8 mouse cellular contexts compared by ENCODE assay signal in the genomic region with DNA sequence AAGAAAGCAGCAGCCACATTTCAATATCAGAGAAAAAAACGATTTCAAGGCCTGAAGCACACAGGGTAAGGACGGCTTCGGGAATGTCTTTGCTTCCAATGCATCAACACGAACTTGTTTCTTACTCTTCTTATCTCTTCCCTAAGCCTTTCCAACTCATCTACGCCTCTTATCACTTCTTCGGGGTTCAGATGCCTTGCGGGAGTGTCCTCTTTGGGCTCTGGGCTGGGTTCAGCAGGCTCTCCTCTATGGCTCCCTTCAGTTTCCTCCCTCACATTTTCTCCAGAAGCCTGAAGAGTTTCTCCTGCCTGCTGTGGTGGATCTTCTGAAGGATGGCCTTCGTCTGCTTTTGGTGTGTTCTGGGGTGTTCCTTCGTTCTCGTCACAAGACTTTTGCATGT. TPM values are rescaled to one million over a fixed set of nuclear protein-coding genes. Genes with fewer than 3 reads are reported as not detected.
DNase-seq lines count a peak whose midpoint lies in the region; ATAC-seq and TF ChIP-seq lines count a peak whose summit lies in the region.

No protein-coding gene starts in this region.

- no peaks in the 10 kb centered on the region for H3K9me3 ChIP-seq in forebrain, embryonic 16.5 days (ENCODE audit: control insufficient read depth, low read length)
- H3K9me3 ChIP-seq in liver, embryonic 11.5 days (ENCODE audit: control insufficient read depth, low read length): no peaks in the 10 kb centered on the region
- H3K9me3 ChIP-seq in stomach, postnatal 0 days (ENCODE audit: control insufficient read depth, low read length): no peaks in the 10 kb centered on the region

- no peak for TF ChIP-seq CTCF in stomach, postnatal 0 days (IDR thresholded peaks at IDR 0.05; ENCODE audit: low read depth)

- no peak overlapping the region for H3K27ac ChIP-seq in forebrain, embryonic 16.5 days (ENCODE audit: low read length)
- H3K27ac ChIP-seq in liver, embryonic 11.5 days (ENCODE audit: low read depth, low read length): peak overlapping the region; percentile 58; the same call in 1 of the 2 replicates
- H3K27ac ChIP-seq in stomach, postnatal 0 days (replicated peaks): no peak overlapping the region

- DNase-seq in ovary, postnatal 36 days (ENCODE audit: low spot score): peak; percentile 7
- no peak for DNase-seq in ovary, postnatal 14 days (ENCODE audit: low spot score)
- no peak for DNase-seq in liver, embryonic 11.5 days (ENCODE audit: low spot score)
- no peak for DNase-seq in stomach, postnatal 0 days (ENCODE audit: low spot score)
- no peak for DNase-seq in cerebellum, adult 9-11 months
- no peak for DNase-seq in thymus, postnatal 25 days
- no peak for DNase-seq in natural killer cell, adult 2 months (ENCODE audit: low spot score in 2 of 2)

- WGBS in forebrain, embryonic 16.5 days: 64% methylated on average over 10 of the region's 10 CpGs
- 44% methylated on average over 10 of the region's 10 CpGs for WGBS in liver, embryonic 11.5 days
- WGBS in stomach, postnatal 0 days: 48% methylated on average over 10 of the region's 10 CpGs

- TF ChIP-seq EP300 in stomach, postnatal 0 days (optimal IDR thresholded peaks at IDR 0.05): no peak

- H3K4me1 ChIP-seq in forebrain, embryonic 16.5 days (replicated peaks; ENCODE audit: control insufficient read depth, insufficient read depth, low read length): peaks cover 4% of the 10 kb centered on the region
- no peaks in the 10 kb centered on the region for H3K4me1 ChIP-seq in liver, embryonic 11.5 days (replicated peaks; ENCODE audit: control insufficient read depth, insufficient read depth, low read length)
- H3K4me1 ChIP-seq in stomach, postnatal 0 days (replicated peaks; ENCODE audit: control insufficient read depth, insufficient read depth): no peaks in the 10 kb centered on the region

- H3K9ac ChIP-seq in forebrain, embryonic 16.5 days (replicated peaks; ENCODE audit: low read depth, low read length): no peak overlapping the region; the same call in 1 of the 2 replicates
- H3K9ac ChIP-seq in liver, embryonic 11.5 days (ENCODE audit: low read depth, low read length): peak overlapping the region; percentile 53; the same call in 1 of the 2 replicates
- H3K9ac ChIP-seq in stomach, postnatal 0 days (ENCODE audit: low read length): no peak overlapping the region

- ATAC-seq in forebrain, embryonic 16.5 days: no peak
- ATAC-seq in liver, embryonic 11.5 days (replicated peaks; ENCODE audit: low FRiP score): peak; percentile 55
- no peak for ATAC-seq in stomach, postnatal 0 days (ENCODE audit: low FRiP score, low TSS enrichment)

- no peaks in the 10 kb centered on the region for H3K36me3 ChIP-seq in forebrain, embryonic 16.5 days (ENCODE audit: control insufficient read depth, insufficient read depth)
- no peaks in the 10 kb centered on the region for H3K36me3 ChIP-seq in liver, embryonic 11.5 days (ENCODE audit: control insufficient read depth, insufficient read depth, low read length)
- no peaks in the 10 kb centered on the region for H3K36me3 ChIP-seq in stomach, postnatal 0 days (ENCODE audit: control insufficient read depth, insufficient read depth, low read length)

- H3K4me3 ChIP-seq in forebrain, embryonic 16.5 days (replicated peaks; ENCODE audit: low read length): peak overlapping the region; percentile 62
- H3K4me3 ChIP-seq in liver, embryonic 11.5 days (ENCODE audit: low read depth, low read length): peak overlapping the region; percentile 55
- H3K4me3 ChIP-seq in stomach, postnatal 0 days (ENCODE audit: low read depth, low read length): 0 out of 2 replicates have a peak overlapping the region, but pooled peaks have one; percentile 54

- peak overlapping the region; percentile 60 for H3K4me2 ChIP-seq in forebrain, embryonic 16.5 days (ENCODE audit: low read length)
- H3K4me2 ChIP-seq in liver, embryonic 11.5 days: peak overlapping the region; percentile 64
- peak overlapping the region; percentile 39; the same call in 1 of the 2 replicates for H3K4me2 ChIP-seq in stomach, postnatal 0 days (replicated peaks; ENCODE audit: low read depth)

- no peaks in the 10 kb centered on the region for H3K27me3 ChIP-seq in forebrain, embryonic 16.5 days (replicated peaks; ENCODE audit: control insufficient read depth, insufficient read depth, low read length)
- H3K27me3 ChIP-seq in liver, embryonic 11.5 days (replicated peaks; ENCODE audit: control insufficient read depth, insufficient read depth, low read length): no peaks in the 10 kb centered on the region
- H3K27me3 ChIP-seq in stomach, postnatal 0 days (ENCODE audit: control insufficient read depth, insufficient read depth, low read length): no peaks in the 10 kb centered on the region

RNA-seq across cellular contexts. Expression of a gene that starts 1.5 kb away (rescaled TPM):
- polyA plus RNA-seq in forebrain, embryonic 16.5 days (2015; fragmentation: Nextera tagmentation; extraction: Ambion mirVana): 109 and 120 TPM in 2 replicates
- 236 and 244 TPM in 2 replicates for polyA plus RNA-seq in liver, embryonic 11.5 days (2014; fragmentation: Nextera tagmentation; extraction: Ambion mirVana)
- polyA plus RNA-seq in stomach, postnatal 0 days (2015; fragmentation: Nextera tagmentation; extraction: Ambion mirVana): 108 and 118 TPM in 2 replicates

RNA-seq across cellular contexts. Expression of a gene that starts 31.8 kb away (rescaled TPM):
- 135 and 137 TPM in 2 replicates for polyA plus RNA-seq in forebrain, embryonic 16.5 days (2015; fragmentation: Nextera tagmentation; extraction: Ambion mirVana)
- 307 and 310 TPM in 2 replicates for polyA plus RNA-seq in liver, embryonic 11.5 days (2014; fragmentation: Nextera tagmentation; extraction: Ambion mirVana)
- polyA plus RNA-seq in stomach, postnatal 0 days (2015; fragmentation: Nextera tagmentation; extraction: Ambion mirVana): 27.7 and 28.7 TPM in 2 replicates

RNA-seq across cellular contexts. Expression of a gene that starts 33.1 kb away (rescaled TPM):
- polyA plus RNA-seq in forebrain, embryonic 16.5 days (2015; fragmentation: Nextera tagmentation; extraction: Ambion mirVana): 14.6 and 23.0 TPM in 2 replicates
- 1.2 and 1.6 TPM in 2 replicates for polyA plus RNA-seq in liver, embryonic 11.5 days (2014; fragmentation: Nextera tagmentation; extraction: Ambion mirVana)
- 2.7 and 3.5 TPM in 2 replicates for polyA plus RNA-seq in stomach, postnatal 0 days (2015; fragmentation: Nextera tagmentation; extraction: Ambion mirVana)

RNA-seq across cellular contexts. Expression of a gene that starts 44.0 kb away (rescaled TPM):
- polyA plus RNA-seq in forebrain, embryonic 16.5 days (2015; fragmentation: Nextera tagmentation; extraction: Ambion mirVana): 2.1 and 2.3 TPM in 2 replicates
- 0.69 and 0.77 TPM in 2 replicates for polyA plus RNA-seq in liver, embryonic 11.5 days (2014; fragmentation: Nextera tagmentation; extraction: Ambion mirVana)
- 0.84 and 1.4 TPM in 2 replicates for polyA plus RNA-seq in stomach, postnatal 0 days (2015; fragmentation: Nextera tagmentation; extraction: Ambion mirVana)

RNA-seq across cellular contexts. Expression of a gene that starts 44.7 kb away (rescaled TPM):
- polyA plus RNA-seq in forebrain, embryonic 16.5 days (2015; fragmentation: Nextera tagmentation; extraction: Ambion mirVana): 176 and 223 TPM in 2 replicates
- 195 and 210 TPM in 2 replicates for polyA plus RNA-seq in liver, embryonic 11.5 days (2014; fragmentation: Nextera tagmentation; extraction: Ambion mirVana)
- polyA plus RNA-seq in stomach, postnatal 0 days (2015; fragmentation: Nextera tagmentation; extraction: Ambion mirVana): 14.2 and 14.8 TPM in 2 replicates
